Mouse (Mus musculus): ENCODE data around the gene Treh. TPM values are rescaled to one million over a fixed set of nuclear protein-coding genes. Genes with fewer than 3 reads are reported as not detected.

Treh gene
- polyA plus RNA-seq, 1 experiment: not detected

DNA sequence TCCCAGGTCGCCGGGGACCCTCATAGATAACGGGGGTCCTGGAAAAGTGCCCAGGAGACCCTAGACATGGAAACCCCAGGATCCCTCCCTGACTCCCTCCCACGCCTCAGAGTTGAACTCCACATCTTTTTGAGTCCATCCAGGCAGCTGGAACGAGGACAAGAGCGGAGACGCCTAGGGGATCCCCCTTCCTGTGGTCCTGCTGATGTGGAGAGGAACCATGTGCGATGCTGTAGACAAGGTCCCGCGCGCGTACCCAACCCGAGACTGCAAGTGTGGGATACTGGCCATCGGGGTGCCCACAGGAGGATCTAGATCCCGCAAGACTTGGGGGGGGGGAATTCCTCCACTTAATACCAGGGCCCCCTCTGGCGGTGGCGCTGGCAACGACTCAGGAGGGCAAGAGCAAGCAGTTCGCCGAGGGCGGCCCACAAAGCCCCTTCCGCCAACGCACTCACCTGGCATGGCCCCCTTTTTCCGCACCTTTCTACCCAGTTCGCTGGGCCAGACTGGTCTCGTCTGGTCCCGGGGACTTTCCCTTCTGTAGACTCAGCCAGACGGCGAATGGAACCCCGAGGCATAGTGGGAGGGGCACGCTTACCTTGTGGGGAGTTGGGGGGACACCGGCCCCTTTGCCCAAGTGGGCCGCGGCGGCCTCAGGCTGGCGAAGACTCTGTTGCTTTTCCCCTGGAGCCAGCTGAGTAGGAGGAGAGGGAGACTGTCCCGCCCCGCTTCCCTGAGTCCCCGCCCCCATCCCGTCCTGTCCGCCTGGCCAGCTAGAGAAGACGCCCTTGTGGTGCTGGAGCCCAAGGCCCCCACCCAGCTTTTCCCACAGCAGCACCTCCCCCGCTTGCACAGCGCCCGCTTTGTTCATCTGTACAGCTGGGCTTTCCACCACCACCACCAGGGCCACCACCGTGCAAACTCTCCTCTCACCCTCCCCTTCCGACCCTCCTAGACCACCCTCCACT lies 61.8 kb downstream of the Treh start, which contains the start of gene Phldb1:
TSS of gene Phldb1 (minus strand) at position 675 of the 971 bp plus-strand sequence.
- Histone ChIP-seq H3K9me3 (ENCODE audit: control insufficient read depth, low read length) (peaks cover 3% of the 10 kb centered on the region; the same call in 1 of the 2 replicates), H3K36me3 (ENCODE audit: control insufficient read depth) (no peaks in the 10 kb centered on the region), H3K4me3 (replicated peaks) (peak within 1 kb of the TSS; percentile 55), H3K4me1 (ENCODE audit: control insufficient read depth) (peaks cover 37% of the 10 kb centered on the region), H3K27me3 (ENCODE audit: control insufficient read depth) (peaks cover 58% of the 10 kb centered on the region)
- no peak for TF ChIP-seq TAL1 (IDR thresholded peaks at IDR 0.05; ENCODE audit: low read length)
- no peak for TF ChIP-seq GATA1 (IDR thresholded peaks at IDR 0.05; ENCODE audit: low read length)

DNA sequence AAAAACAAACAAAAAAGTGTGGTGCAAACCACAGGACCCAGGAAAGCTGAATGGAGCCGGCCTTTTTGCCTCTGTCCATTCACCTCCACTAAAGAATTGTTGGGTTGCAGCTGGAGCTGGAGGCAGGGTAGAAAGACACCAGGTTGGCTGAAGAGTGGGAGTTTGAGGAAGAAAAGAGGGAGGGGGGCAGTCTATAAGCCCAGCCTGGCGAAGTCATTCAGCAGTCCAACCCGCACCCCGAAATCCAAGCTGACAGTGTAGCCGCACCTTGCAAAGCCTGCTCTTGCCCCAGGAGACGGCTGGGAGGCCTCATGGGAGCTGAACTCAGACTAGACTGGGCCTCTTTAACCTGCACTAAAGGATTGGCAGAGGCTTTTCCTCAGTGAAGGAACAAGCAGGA lies 62.9 kb downstream of the Treh start:
- no peaks in the 10 kb centered on the region for H3K36me3 ChIP-seq (ENCODE audit: control insufficient read depth)
- peaks cover 37% of the 10 kb centered on the region for H3K4me1 ChIP-seq (ENCODE audit: control insufficient read depth)
- H3K4me3 ChIP-seq (replicated peaks): no peak overlapping the region
- peaks cover 58% of the 10 kb centered on the region for H3K27me3 ChIP-seq (ENCODE audit: control insufficient read depth)
- TF ChIP-seq TAL1 (IDR thresholded peaks at IDR 0.05; ENCODE audit: low read length) (no peak), GATA1 (IDR thresholded peaks at IDR 0.05; ENCODE audit: low read length) (no peak)
- peaks cover 3% of the 10 kb centered on the region; the same call in 1 of the 2 replicates for H3K9me3 ChIP-seq (ENCODE audit: control insufficient read depth, low read length)

Other genes starting within 250 kb of the Treh start
- not detected in 2 replicates for gene Foxr1, start 232.1 kb upstream of the Treh start, polyA plus RNA-seq (2012)
- not detected in 2 replicates for gene Upk2, start 218.3 kb upstream of the Treh start, polyA plus RNA-seq (2012)
- 0.06 and 0.09 TPM in 2 replicates for gene Bcl9l, start 190.4 kb upstream of the Treh start, polyA plus RNA-seq (2012)
- gene Cxcr5, start 111.4 kb upstream of the Treh start, polyA plus RNA-seq (2012): not detected in 2 replicates
- 1.2 and 1.7 TPM in 2 replicates for gene Ddx6, start 68.3 kb upstream of the Treh start, polyA plus RNA-seq (2012)
- 0.15 and 0.23 TPM in 2 replicates for gene Phldb1, start 62.0 kb downstream of the Treh start, polyA plus RNA-seq (2012)
- gene Arcn1, start 94.6 kb downstream of the Treh start, polyA plus RNA-seq (2012): 0.33 and 0.52 TPM in 2 replicates
- gene Ift46, start 94.7 kb downstream of the Treh start, polyA plus RNA-seq (2012): 0.29 and 0.86 TPM in 2 replicates
- gene Tmem25, start 126.1 kb downstream of the Treh start, polyA plus RNA-seq (2012): 0.01 TPM in 1 of 2 replicates, not detected in the other
- 0.12 and 0.83 TPM in 2 replicates for gene Ttc36, start 129.8 kb downstream of the Treh start, polyA plus RNA-seq (2012)
- gene Kmt2a, start 208.1 kb downstream of the Treh start, polyA plus RNA-seq (2012): 0.29 and 0.38 TPM in 2 replicates
- 7.2 and 8.5 TPM in 2 replicates for gene Atp5l, start 247.5 kb downstream of the Treh start, polyA plus RNA-seq (2012)